Mouse (Mus musculus) embryonic facial prominence, embryonic 12.5 days (tissue): ENCODE measurements around the gene Ctbp2. TPM values are rescaled to one million over a fixed set of nuclear protein-coding genes. Genes with fewer than 3 reads are reported as not detected.

ENCODE experiments used
- ATAC-seq: fragments of 200-750 bp; cut with Nextera tagmentation; 2 replicates; pipeline ENCODE4 v1.8.0; 2017; ENCODE audit not compliant: insufficient number of reproducible peaks, insufficient read depth, low FRiP score, low TSS enrichment
- H3K27ac ChIP-seq: fragments of 300-500 bp; sonication (generic); 2 replicates; pipeline ENCODE4 v1.5.1; 2016; ENCODE audit warnings: mild to moderate bottlenecking
- H3K27me3 ChIP-seq: fragments of 300-500 bp; sonication (generic); 2 replicates; pipeline ENCODE4 v1.6.1; 2016; ENCODE audit warnings: mild to moderate bottlenecking, moderate library complexity
- H3K36me3 ChIP-seq: fragments of 300-500 bp; sonication (generic); 2 replicates; pipeline ENCODE4 v1.6.1; 2016; ENCODE audit warnings: mild to moderate bottlenecking
- H3K4me1 ChIP-seq: fragments of 300-500 bp; sonication (generic); 2 replicates; pipeline ENCODE4 v1.6.1; 2016
- H3K4me2 ChIP-seq: fragments of 300-500 bp; sonication (generic); replicated peaks from 2 replicates; pipeline ENCODE4 v1.6.1; 2016; ENCODE audit warnings: mild to moderate bottlenecking, moderate library complexity
- H3K4me3 ChIP-seq: fragments of 300-500 bp; sonication (generic); 2 replicates; pipeline ENCODE4 v1.5.1; 2016; ENCODE audit warnings: mild to moderate bottlenecking
- H3K9ac ChIP-seq: fragments of 300-500 bp; sonication (generic); 2 replicates; pipeline ENCODE4 v1.6.1; 2016; ENCODE audit warnings: mild to moderate bottlenecking, moderate library complexity
- H3K9me3 ChIP-seq: fragments of 300-500 bp; sonication (generic); 2 replicates; pipeline ENCODE4 v1.6.1; 2016; ENCODE audit warnings: mild to moderate bottlenecking, moderate library complexity
- WGBS: fragments of 180-500 bp; shearing (Covaris S2); methylation state at CpG from one replicate; pipeline ENCODE4 v1.1.7; 2016; 5-methylcytosine and 5-hydroxymethylcytosine counted together
- polyA plus RNA-seq: library from polyadenylated mRNA; unstranded; fragments of >200 nt; fragmentation: Nextera tagmentation; extraction: Ambion mirVana; gene quantifications from 2 replicates; pipeline ENCODE4 v1.2.1, GENCODE M21; 2016

The Ctbp2 gene
- polyA plus RNA-seq, 1 experiment from 2014 or later, result 101 TPM

DNA sequence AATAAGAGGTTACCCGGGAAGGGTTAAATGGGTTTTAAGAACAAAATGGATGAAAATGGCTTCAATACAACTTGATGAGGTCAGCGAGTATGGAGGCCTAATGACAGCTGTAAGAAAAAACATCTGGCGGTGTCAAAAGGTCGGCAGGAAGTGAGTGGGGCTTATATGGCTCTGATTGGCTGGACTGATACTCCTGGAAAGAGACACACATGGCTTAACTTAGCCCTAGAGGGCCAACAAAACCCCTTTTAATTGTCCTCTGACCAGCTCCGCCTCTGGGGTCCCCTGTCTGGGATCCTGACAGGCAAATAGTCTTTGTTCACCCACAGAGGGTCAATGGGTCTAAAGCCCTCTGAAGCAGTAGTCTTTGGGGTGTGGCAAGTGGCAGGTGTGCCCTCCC is 86.9 kb downstream of the Ctbp2 start:
- ATAC-seq, result no peak
- Histone ChIP-seq H3K4me3 (no peak overlapping the region), H3K9ac (no peak overlapping the region), H3K4me2 (peak overlapping the region; percentile 2; the same call in 1 of the 2 replicates), H3K27ac (peak overlapping the region; percentile 63; the same call in 1 of the 2 replicates), H3K9me3 (no peaks in the 10 kb centered on the region), H3K36me3 (no peaks in the 10 kb centered on the region), H3K4me1 (peaks cover 85% of the 10 kb centered on the region), H3K27me3 (no peaks in the 10 kb centered on the region)
- 17% methylated on average over 5 of the region's 5 CpGs for WGBS

GRCm38 (mm10) chr7:133035901-133036300 is 88.3 kb downstream of the Ctbp2 start:
- Histone ChIP-seq H3K9ac (no peak overlapping the region), H3K27ac (no peak overlapping the region), H3K4me3 (no peak overlapping the region), H3K4me1 (peaks cover 71% of the 10 kb centered on the region), H3K9me3 (no peaks in the 10 kb centered on the region), H3K4me2 (no peak overlapping the region), H3K27me3 (no peaks in the 10 kb centered on the region), H3K36me3 (no peaks in the 10 kb centered on the region)
- ATAC-seq, result no peak

DNA sequence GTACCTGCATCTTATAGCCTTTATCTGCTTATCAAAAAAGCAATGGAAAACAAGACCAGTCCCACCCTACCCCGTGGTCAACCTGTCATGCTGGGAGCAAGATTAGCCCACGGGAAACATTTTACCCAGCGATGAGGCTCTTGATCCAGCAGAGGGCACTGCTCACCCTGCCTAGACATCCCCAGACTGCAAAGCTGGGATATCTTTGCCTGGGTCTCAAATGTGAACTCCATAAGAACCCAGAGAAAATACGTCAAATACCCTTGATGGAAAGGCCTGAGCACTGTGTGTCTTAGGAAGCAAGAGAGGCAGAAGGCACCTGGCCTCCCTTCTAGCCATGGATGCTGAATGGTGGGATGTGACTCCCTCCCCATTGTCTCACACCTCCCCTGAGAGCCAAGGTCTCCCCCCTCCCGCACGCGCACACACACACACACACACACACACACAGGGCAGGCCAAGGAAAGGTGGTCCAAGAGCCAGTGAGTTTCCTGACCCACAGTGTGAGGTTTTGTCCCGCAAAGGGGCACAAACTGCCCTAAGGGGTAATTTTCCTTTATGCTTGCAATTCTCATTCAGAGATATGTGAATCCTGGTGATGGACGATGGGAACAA is 91.5 kb downstream of the Ctbp2 start:
- peak; percentile 43; the same call in 1 of the 2 replicates for ATAC-seq
- H3K9ac ChIP-seq, result no peak overlapping the region
- 44% methylated on average over 9 of the region's 9 CpGs for WGBS
- H3K27me3 ChIP-seq, result no peaks in the 10 kb centered on the region
- peaks cover 50% of the 10 kb centered on the region for H3K4me1 ChIP-seq
- H3K4me3 ChIP-seq, result no peak overlapping the region
- no peak overlapping the region for H3K4me2 ChIP-seq
- no peaks in the 10 kb centered on the region for H3K36me3 ChIP-seq
- H3K9me3 ChIP-seq, result no peaks in the 10 kb centered on the region
- peak overlapping the region; percentile 57; the same call in 1 of the 2 replicates for H3K27ac ChIP-seq

- WGBS, result 73% methylated on average over 8 of the region's 8 CpGs
- no peak for ATAC-seq
Observed at GRCm38 (mm10) chr7:133029496-133030047, 94.6 kb downstream of the Ctbp2 start.

DNA sequence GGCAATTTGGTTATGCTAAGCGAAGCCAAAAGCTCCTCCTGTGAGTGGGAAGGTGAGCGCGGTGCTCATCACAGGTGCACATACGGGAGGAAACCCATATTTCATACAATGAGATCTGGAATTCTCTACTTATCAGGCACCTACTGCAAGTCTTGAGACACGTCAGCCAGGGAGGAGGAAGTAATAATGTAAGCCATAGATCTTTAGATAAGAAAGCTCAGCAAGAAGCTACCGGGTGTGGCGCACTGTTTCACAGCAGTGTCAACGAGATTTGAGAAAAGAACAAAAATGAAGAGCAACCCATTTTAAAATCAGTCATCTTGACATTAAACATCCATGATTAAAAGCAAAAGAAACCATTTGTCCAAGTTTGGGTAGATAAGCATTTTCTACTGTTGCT is 95.2 kb downstream of the Ctbp2 start:
- H3K4me3 ChIP-seq, result no peak overlapping the region
- no peaks in the 10 kb centered on the region for H3K27me3 ChIP-seq
- H3K9ac ChIP-seq, result no peak overlapping the region
- no peaks in the 10 kb centered on the region for H3K9me3 ChIP-seq
- no peak for ATAC-seq
- H3K36me3 ChIP-seq, result no peaks in the 10 kb centered on the region
- H3K27ac ChIP-seq, result no peak overlapping the region
- WGBS, result 92% methylated on average over 8 of the region's 8 CpGs
- peaks cover 45% of the 10 kb centered on the region for H3K4me1 ChIP-seq
- no peak overlapping the region for H3K4me2 ChIP-seq

More at GRCm38 (mm10) chr7:133029496-133030047, 94.6 kb downstream of the Ctbp2 start:
- peaks cover 46% of the 10 kb centered on the region for H3K4me1 ChIP-seq
- H3K9me3 ChIP-seq, result no peaks in the 10 kb centered on the region
- no peak overlapping the region for H3K27ac ChIP-seq
- H3K9ac ChIP-seq, result no peak overlapping the region
- no peak overlapping the region for H3K4me3 ChIP-seq
- H3K4me2 ChIP-seq, result no peak overlapping the region
- no peaks in the 10 kb centered on the region for H3K27me3 ChIP-seq
- H3K36me3 ChIP-seq, result no peaks in the 10 kb centered on the region

DNA sequence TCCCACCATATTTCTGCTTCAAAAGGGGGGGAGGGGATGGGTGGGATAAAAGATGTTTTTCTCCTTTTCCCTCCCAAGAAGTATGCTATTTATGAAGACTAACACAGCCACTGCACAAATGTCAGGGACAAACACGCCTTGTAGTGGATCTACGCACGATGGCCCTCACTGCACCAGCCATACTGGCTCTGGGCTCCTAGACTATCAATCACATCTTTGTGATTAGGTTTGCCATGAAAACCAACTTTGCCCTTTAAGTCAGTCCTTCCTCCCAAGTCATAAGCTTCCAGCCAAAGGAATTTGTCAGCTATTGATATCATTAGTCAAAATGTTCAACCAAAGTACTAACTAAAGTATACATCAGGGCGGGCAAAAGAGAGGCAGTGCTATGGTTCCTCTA is 96.2 kb downstream of the Ctbp2 start:
- no peak for ATAC-seq
- no peaks in the 10 kb centered on the region for H3K27me3 ChIP-seq
- H3K9me3 ChIP-seq, result no peaks in the 10 kb centered on the region
- no peak overlapping the region for H3K9ac ChIP-seq
- no peak overlapping the region for H3K4me2 ChIP-seq
- H3K4me3 ChIP-seq, result no peak overlapping the region
- H3K4me1 ChIP-seq, result peaks cover 39% of the 10 kb centered on the region
- H3K27ac ChIP-seq, result no peak overlapping the region
- WGBS, result 92% methylated on average over 4 of the region's 4 CpGs
- H3K36me3 ChIP-seq, result no peaks in the 10 kb centered on the region

DNA sequence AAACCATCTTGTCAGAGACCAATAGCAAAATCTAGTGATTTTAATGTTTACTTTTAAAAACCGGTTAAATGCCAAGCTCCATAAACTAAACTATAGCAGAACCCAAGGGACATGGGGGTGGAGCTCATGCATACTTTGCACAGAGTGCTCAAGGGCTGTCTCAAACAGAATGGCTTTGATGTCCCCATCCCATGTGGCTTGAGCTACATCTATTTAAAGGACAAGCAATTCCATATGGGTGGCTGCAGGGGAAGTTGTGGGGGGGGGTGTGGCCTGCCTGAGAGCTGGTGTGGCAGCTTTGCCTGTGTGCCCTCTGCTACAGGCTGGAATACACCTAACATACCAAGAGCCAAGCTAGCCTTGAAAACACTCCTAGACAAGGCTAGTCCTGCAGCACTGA is 99.5 kb downstream of the Ctbp2 start:
- 0 out of 2 replicates have a peak, but pooled peaks have one; percentile 42 for ATAC-seq
- Histone ChIP-seq H3K27me3 (no peaks in the 10 kb centered on the region), H3K27ac (peak overlapping the region; percentile 68), H3K36me3 (no peaks in the 10 kb centered on the region), H3K9me3 (no peaks in the 10 kb centered on the region), H3K4me2 (no peak overlapping the region), H3K4me3 (no peak overlapping the region), H3K4me1 (peaks cover 44% of the 10 kb centered on the region), H3K9ac (no peak overlapping the region)
- WGBS, result 26% methylated on average over 1 of the region's 1 CpGs

DNA sequence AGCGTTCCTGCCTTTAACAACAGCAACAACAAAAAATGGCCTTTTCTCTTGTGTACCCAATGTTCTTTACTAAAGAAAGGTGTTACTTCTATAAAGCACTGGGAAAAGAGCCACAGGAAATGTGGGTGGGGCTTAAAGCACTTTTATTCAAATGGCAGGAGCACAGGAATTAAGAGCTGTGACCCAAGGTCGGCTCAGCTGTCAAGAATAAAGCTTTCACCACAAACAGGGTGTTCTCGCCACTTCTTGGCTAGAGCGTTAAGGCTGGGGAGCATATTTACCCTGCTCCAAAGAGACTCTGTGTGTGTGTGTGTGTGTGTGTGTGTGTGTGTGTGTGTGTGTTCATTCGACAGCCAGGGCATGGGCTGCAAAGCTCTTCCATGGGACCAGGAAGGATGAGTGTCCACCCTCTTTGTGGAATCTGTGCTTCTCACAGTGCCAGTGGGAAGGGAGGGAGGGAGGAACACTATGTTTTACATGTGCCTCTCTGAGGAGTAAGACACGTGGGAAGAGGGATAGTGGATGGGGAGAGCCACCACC is 104.6 kb downstream of the Ctbp2 start:
- H3K27ac ChIP-seq, result no peak overlapping the region
- peaks cover 1% of the 10 kb centered on the region; the same call in 1 of the 2 replicates for H3K36me3 ChIP-seq
- no peak for ATAC-seq
- H3K9me3 ChIP-seq, result no peaks in the 10 kb centered on the region
- 46% methylated on average over 6 of the region's 6 CpGs for WGBS
- no peak overlapping the region for H3K9ac ChIP-seq
- H3K4me2 ChIP-seq, result no peak overlapping the region
- no peaks in the 10 kb centered on the region for H3K27me3 ChIP-seq
- H3K4me1 ChIP-seq, result peaks cover 42% of the 10 kb centered on the region
- no peak overlapping the region for H3K4me3 ChIP-seq

GRCm38 (mm10) chr7:133018961-133019360 is 105.2 kb downstream of the Ctbp2 start:
- no peak overlapping the region for H3K4me2 ChIP-seq
- WGBS, result 74% methylated on average over 7 of the region's 7 CpGs
- H3K36me3 ChIP-seq, result peaks cover 7% of the 10 kb centered on the region; the same call in 1 of the 2 replicates
- no peak overlapping the region for H3K4me3 ChIP-seq
- no peaks in the 10 kb centered on the region for H3K27me3 ChIP-seq
- H3K4me1 ChIP-seq, result peaks cover 40% of the 10 kb centered on the region
- ATAC-seq, result no peak
- H3K9ac ChIP-seq, result no peak overlapping the region
- H3K27ac ChIP-seq, result no peak overlapping the region
- H3K9me3 ChIP-seq, result no peaks in the 10 kb centered on the region

GRCm38 (mm10) chr7:133015416-133016070 is 108.6 kb downstream of the Ctbp2 start:
- Histone ChIP-seq H3K4me3 (no peak overlapping the region), H3K4me2 (0 out of 2 replicates have a peak overlapping the region, but pooled peaks have one; percentile 13), H3K9me3 (no peaks in the 10 kb centered on the region), H3K4me1 (peaks cover 66% of the 10 kb centered on the region), H3K27me3 (no peaks in the 10 kb centered on the region), H3K9ac (peak overlapping the region; percentile 36; the same call in 1 of the 2 replicates), H3K27ac (peak overlapping the region; percentile 63), H3K36me3 (peaks cover 11% of the 10 kb centered on the region; the same call in 1 of the 2 replicates)
- 36% methylated on average over 7 of the region's 7 CpGs for WGBS
- ATAC-seq, result no peak

GRCm38 (mm10) chr7:133014631-133015030 is 109.5 kb downstream of the Ctbp2 start:
- Histone ChIP-seq H3K36me3 (peaks cover 16% of the 10 kb centered on the region), H3K4me1 (peaks cover 66% of the 10 kb centered on the region), H3K27me3 (no peaks in the 10 kb centered on the region), H3K4me2 (no peak overlapping the region), H3K9ac (no peak overlapping the region), H3K27ac (0 out of 2 replicates have a peak overlapping the region, but pooled peaks have one; percentile 9), H3K4me3 (no peak overlapping the region), H3K9me3 (no peaks in the 10 kb centered on the region)
- no peak for ATAC-seq
- WGBS, result 91% methylated on average over 14 of the region's 14 CpGs
